Mouse (Mus musculus): ENCODE data around the gene Acbd7.

Gene Acbd7

DNA sequence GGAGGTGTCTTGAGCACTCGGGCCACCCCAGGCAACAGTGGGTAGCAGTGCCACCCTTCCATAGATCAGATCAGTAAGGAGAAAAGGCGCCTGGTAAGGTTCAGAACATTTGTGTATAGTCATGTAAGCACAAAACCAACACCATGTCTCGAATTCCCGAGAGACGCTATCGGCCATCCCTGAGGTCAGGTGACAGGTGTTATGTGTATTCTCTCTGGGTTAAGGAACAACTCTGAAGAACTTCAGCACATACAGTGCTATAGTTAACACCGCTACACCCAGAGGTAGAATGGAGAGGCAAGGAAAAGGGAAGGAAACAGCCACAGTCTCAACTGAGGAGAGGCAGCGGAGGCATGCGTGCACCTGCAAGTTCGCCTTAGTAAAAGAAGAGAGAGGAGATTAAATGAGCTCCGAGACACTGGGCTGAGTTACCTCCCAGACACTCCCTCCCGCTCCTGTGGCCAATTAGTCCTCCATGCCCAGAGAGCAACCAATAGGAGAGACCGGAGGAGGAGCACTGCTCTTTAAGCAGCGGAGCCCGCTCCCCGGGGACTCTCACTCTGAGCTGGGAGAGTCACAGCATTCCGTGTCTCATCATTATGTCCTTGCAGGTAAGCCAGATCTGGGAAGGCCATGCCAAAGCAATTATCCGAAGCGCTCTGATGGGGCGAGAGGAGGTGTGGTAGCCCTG lies at the start of gene Acbd7:
Gene Acbd7 (plus strand): TSS at position 558 of the 691 bp plus-strand sequence.
- peak; percentile 85 for DNase-seq (ENCODE audit: low read depth, low spot score)

DNA sequence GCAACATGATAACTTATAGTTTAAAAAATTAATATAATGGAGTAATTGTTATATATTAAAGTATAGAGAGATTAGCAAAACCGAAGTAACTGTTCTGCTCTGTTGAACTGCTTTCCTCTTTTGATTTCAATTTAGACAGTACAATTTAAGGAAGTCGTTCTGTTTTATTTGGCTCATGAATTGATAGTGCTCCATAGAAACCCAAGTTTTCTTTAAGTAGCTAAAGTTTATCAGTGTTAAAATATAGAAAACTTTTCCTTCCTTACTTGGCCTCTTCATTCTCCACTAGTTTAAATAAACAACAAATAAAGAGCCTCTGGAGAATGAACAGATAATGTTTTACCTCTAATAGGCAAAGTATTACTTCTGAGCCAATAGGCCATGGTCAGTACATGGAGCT lies 49.7 kb upstream of the Acbd7 start:
- no peak for DNase-seq (ENCODE audit: low read depth, low spot score)

DNA sequence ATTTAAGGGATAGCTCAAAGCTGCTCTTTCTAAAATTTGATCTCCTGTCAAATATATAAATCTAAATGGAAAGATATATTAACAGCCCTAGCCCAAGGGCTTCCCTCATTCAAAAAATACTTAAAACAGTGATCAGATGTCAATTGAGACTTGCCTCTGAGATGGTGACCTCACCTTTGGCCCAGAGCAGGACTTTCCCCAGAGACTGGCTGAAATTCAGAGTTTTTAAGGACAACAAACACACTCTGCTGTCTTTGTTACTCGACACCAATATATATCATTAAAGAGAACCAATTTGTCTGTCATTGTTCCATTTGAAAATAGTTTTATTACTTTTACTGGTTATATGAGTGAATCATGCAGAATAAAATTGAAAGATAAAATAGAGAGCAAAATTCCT lies 46.4 kb upstream of the Acbd7 start:
- no peak for DNase-seq (ENCODE audit: low read depth, low spot score)

DNA sequence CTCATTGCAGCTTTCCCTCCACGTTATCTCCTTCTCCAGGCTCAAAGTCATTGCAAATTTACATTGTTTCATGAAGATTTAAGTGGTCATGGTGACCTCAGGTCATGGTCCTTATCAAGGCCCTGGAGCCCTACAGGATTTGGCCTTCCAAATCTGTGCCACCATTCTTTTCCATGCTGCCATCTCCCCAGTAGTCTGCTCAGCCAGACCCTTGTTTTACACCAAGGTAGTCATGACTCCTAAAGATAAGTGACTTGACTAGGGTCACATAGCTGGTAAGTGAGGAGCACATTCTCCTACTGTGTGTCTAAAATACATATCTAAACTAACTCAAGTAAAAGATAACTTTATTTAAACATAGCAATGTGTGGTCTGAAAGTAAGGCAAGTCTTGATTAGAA lies 43.8 kb upstream of the Acbd7 start:
- no peak for DNase-seq (ENCODE audit: low read depth, low spot score)

DNA sequence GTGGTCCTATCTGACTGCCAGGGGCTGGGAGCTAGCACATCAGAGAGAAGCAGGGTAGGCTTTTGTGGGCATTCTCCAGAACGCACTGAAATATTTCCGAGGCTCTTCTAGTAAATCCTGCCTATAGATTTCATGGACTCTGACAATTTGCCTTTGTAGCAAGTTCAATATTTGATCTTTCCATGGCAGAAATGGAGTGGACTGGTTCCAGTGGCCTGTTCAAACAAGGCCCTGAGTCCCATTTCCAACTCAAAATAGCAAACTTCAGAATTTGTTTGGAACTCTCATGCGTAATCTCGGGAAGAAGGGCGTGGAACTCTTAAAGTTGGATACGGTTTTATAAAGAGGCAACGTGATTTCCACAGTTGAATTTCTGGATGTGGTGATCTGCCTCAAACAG lies 40.1 kb upstream of the Acbd7 start:
- DNase-seq (ENCODE audit: low read depth, low spot score): no peak

DNA sequence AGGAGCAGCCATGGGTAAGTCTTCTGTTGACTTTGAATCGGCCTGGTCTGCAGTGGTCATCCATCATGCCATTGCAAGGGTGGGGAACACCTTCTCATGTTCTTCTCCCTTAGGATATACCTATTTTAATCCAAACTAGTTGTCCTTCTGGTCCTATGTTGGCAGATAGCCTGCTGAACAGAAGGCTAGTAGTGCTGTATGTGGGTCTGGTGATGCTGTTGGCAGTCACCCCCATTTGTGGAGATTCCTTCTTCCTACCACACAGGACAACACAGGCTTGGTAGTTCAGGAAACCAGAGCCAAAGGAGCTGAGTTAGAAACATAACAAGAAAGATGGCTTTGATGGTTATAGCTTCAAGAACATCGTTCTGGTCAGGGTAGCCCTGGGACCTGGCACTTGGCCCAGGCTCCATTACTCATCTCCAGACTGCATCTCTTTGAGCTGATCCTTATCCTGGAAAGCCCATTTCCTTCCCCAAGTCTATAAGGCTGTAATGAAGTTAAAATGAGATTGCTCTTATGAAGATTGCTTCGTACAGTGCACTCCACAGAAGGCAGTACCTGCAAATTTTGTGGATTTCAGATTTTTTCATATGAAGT lies 30.4 kb upstream of the Acbd7 start:
- no peak for DNase-seq (ENCODE audit: low read depth, low spot score)

DNA sequence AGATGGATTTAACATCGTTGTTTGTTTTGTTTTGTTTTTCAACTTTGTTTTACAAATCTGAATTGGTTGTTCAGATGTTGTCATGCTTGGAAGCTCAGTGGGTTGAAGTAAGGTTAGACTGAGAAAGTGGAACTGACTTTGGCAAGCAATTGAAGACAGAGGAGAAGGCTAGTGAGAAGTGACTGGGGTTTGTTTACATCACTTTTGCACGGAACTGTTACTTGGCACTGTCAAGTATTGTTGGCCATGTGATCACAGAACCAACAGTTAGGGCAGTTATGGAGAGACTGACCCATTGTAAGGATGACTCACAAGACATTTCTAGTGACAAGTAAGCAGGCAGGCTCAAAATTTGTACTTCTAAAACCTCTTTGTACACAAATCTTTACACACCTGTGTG lies 12.8 kb upstream of the Acbd7 start:
- no peak for DNase-seq (ENCODE audit: low read depth, low spot score)

DNA sequence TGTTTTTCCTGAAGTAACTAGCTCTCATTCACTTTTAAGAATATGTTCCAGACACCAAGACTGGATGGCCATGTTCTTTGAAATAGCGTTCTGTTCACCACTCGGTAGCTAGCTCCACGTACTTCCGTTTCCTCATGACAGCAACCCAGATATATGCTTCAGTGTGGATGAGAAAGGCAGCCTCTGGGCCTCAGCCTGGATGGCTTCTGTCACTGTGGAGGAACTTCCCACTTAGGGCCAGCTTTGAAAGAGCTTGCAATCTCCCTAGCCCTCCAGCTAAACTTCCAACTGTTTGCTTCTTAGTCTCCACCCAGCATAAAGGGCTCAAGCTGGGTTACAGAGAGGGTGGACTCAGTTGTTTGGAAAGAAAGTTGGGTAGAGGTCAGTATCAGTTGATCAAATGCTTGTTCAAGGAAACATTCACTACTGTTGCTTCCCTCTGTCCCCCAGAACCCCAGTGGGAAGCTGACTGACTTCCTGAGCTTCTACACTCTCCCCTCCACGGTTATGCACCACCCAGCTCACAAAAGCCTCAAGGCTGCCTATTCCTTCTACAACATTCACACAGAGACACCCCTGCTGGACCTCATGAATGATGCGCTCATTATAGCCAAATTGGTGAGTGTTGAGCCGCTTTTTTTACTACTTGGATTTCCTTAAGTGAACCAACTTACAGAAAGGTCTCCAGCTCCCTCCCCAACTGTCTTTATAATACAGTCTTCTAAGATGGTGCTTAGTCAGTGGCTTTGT lies 11.4 kb upstream of the Acbd7 start:
- DNase-seq (ENCODE audit: low read depth, low spot score): no peak

DNA sequence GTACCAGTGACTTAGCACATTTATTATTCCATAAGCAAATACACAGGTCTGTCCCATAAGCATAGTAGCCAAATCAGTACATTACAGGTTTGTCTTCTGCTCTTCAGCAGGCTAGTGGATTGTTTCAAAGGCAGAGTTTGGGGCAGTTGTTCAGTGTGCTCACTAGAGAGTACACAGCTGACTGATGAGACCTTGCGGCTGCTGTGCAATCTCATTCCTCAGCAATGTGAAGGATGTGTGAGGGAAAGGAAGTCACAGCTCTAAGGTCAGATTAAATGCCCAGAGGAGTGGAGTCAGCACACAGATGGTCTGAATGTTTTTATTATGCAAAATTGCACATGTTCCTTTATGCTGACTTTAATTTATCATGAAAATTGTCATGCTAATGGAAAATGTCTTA lies 9.4 kb upstream of the Acbd7 start:
- DNase-seq (ENCODE audit: low read depth, low spot score): no peak

DNA sequence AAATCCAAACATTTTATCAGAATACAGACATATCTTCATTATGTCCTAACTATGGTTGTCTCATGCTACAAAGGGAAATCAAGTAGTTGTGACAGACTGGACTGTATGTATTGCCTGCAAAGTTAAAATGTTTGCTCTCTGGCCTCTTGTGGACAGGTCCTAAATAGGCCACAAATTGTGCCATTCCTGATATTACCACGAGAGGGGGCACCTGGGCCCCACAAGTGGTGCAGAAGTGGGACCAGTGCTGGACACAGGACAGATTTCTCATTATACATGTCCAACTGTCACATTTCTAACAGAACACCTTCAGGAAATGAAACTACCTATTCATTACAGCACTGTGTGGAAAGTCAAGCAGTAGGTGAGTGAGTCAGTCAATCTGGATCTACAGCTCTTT lies 8.6 kb upstream of the Acbd7 start:
- DNase-seq (ENCODE audit: low read depth, low spot score): peak; percentile 55

DNA sequence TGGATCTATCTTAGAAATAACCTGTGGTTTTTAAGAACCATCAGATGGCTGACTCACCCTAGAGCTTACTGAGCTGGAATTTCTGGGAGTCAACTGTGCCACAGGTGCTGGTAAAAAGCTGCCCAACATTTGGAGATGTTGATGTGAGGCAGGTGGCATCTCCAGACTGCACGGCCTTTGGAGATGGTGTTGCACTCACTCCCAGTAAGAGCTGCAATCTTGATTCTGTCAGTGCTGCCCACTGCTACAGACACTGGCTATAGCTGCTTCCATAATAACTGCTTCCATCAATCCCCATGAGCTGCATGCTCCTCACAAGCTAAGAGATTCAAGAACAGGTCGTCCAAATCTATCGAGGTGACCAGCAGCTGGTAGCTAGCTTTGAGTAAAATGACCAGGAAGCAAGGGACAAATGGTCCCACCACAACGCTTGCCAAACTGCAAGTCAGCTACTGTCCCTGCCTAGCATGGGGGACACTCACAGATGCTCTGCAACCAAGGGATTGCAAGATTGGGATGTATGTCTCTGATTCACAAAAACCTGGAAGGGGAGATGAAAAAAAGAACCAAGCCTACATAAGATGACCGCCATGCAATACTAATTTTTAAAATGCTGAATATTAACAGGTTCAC lies 4.8 kb upstream of the Acbd7 start:
- DNase-seq (ENCODE audit: low read depth, low spot score): no peak

DNA sequence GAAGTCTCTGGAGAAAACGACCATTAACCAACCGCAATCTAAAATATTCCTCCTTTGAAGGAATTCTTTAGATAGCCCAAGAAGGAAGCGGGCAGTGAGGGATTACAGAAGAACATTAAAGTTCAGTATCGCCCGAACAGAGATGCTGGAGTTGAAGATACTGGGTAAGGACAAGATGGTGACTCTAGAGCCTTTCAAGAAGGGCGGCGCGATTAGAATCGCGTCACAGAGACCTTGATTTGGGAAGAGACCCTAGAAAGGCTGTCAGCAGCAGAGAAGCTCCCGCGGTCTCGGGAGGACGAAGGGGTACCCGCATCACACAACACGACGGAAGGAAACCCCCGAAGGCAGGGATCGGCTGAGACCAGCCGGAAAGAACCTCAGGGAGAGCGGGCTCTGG lies 3.9 kb upstream of the Acbd7 start:
- no peak for DNase-seq (ENCODE audit: low read depth, low spot score)

DNA sequence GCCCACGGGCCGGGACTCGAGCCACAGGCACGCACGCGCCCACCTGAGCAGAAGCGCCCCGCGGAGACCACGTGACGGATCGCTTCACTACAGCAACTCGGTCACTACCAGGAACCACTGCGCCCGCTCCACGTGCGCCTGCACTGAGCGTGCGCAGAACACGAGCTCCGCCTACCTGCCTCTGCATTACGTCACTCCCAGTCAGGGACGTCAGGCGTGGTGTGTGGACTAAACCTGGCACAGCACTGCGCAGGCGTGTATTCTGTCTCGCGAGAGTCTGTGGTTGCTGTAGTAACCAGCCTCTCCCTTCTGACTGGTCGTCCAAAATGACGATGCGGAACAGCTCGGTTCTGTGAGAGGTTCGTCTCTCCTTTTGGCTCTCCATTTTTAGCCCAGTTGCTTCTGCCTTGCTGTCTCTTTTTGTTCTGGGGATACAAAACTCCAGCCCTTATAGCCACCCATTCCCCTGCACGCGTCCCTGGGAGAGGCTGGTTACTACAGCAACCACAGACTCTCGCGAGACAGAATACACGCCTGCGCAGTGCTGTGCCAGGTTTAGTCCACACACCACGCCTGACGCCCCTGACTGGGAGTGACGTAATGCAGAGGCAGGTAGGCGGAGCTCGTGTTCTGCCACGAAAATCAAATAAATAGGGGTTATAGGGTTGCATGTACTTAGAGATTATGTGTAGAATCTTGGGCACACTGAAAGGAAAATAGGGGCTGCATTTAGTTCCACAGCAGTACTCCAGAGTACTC lies 3.3 kb upstream of the Acbd7 start, which contains the start of gene Rpp38:
Gene Rpp38 (minus strand): TSS at position 160 of the 759 bp plus-strand sequence.
- DNase-seq (ENCODE audit: low read depth, low spot score): peak; percentile 99

DNA sequence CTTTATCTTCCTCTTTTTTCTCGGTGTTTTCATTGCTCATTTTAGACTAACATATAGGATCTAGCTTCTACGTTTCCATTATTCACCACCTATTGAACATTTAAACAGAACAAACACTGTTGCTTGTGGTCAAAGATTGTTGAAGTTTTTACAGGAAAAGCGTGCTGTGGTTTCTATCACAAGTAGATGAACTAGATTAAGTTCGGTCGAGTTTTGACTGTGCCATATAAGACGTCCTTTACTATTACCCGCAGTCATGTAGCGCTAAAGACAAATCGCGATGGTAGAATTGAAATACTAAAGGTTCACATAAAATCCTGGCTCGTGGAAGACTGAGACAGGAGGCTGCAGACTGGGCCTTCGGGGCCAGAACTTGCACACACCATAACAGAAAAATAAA lies 2.2 kb upstream of the Acbd7 start:
- DNase-seq (ENCODE audit: low read depth, low spot score): no peak

DNA sequence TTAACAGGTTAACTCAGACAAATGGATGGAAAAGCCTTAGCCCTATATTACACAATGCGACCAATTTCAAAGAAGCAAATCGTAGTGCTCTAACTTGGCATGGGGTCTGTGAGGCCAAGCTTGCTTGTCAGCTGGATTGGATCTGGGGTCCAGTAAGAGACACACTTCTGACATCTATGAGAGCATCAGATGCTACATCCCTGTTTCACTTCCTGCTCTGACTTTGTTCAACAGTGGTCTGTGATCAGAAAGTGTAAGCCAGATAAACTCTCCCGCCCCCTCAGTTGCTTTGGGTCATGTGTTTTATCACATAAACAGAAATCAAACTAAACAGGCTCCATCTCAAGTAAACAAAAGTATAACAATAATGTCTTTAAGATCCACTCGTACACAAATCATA lies 12.5 kb downstream of the Acbd7 start:
- no peak for DNase-seq (ENCODE audit: low read depth, low spot score)

DNA sequence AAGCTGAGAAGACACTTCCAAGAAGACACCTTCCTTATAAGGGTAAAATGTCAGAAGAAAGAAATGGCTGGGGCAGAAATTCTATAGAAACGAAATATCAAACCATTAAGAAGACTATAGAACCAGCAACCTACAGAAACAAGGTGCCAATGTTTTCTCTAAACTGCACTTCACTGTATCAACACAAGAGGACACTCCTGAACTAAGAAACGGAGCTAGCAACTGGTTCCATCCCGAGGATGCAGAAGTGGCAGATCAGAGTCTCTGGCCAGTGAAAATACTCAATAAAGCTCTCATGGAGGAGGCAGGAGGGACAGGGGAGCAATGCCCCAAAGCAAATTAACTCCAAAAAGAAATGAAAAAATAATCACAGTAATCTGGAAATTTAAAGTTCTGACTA lies 13.0 kb downstream of the Acbd7 start:
- peak; percentile 49 for DNase-seq (ENCODE audit: low read depth, low spot score)

DNA sequence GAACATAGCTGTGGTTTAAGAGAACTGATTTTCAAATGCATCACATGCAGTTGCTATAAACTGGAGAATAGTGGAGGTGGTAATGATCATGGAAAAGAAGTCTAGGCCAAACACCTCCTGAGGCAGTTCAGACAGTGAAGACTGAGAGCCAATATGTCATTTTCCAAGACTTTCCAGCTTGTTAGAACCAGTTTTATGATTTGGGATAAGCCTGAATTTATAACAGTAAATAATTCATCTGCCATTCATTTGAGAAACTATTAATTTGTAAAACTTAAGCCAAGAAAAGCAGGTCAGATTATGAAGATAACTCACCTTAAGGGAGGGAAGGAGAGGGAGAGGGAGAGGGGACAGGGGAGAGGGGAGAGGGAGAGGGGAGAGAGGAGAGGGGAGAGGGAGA lies 17.2 kb downstream of the Acbd7 start:
- no peak for DNase-seq (ENCODE audit: low read depth, low spot score)

DNA sequence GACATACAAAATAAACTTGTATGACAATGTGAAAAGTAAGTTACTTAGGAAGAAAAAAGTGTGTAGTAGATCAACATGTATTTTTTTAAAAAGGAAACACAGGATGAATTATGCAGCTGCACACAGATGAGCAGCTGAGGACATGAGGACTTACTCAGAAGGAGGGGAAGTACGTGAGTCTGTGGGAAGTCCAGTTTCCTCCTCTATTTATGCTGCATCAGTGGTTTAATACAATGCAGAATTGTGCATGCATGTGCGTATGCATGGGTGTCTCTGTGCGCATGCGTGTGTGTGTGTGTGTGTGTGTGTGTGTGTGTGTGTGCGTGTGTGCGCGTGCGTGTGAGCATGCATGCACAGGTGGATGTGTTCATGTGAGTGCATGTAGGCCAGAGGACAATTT lies 19.8 kb downstream of the Acbd7 start:
- DNase-seq (ENCODE audit: low read depth, low spot score): no peak

DNA sequence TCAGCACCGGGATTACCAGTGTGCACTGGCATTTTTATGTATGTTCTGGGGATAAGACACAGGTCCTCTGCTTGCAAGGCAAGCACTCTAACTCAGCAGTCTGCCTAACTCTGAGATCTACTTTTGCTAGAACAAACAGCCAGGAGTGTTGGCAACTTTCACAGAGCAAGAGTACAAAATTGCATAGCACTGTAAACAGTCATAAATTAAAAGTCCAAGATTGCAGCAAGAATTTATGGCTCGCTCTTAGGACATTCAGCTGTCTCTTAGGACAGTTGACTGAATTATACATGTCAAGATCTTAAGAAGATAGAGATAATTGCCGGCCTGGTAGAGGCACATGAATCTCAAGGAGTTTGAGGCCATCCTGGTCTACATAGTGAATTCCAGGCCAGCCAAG lies 20.3 kb downstream of the Acbd7 start:
- DNase-seq (ENCODE audit: low read depth, low spot score): no peak

DNA sequence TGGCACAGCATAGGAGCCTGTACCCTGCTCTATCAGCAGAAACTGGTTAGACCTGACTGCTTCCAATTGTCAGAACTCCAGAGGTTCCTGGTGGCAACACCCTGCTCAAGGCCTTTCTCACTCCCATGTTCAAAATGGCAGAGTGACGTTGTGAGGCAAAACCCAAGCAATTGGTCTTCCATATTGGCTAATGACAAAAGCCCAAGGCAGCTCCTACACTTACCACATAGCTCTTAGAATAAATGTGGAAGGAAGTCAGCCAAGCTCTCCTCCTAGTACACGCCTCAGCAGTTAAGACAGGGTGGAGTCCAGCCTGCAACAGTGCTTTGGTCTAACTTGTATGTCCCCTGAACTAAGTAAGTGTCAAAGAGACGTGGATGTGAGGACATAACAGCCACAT lies 21.9 kb downstream of the Acbd7 start:
- DNase-seq (ENCODE audit: low read depth, low spot score): no peak

DNA sequence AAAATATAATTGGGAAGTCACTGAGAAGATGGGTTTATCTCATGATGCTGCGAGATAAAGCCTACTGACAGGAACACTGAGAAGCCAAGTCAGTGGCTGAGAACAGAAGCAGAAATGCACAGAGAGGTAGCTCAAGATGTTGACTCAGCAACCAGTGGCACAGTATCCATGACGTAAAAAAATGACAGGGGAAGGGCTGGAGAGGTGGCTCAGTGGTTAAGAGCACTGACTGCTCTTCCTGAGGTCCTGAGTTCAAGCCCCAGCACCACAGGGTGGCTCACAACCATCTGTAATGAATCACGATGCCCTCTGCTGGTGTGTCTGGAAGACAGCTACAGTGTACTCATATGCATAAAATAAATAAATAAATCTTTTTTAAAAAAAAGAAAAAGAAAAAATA lies 25.1 kb downstream of the Acbd7 start:
- no peak for DNase-seq (ENCODE audit: low read depth, low spot score)

DNA sequence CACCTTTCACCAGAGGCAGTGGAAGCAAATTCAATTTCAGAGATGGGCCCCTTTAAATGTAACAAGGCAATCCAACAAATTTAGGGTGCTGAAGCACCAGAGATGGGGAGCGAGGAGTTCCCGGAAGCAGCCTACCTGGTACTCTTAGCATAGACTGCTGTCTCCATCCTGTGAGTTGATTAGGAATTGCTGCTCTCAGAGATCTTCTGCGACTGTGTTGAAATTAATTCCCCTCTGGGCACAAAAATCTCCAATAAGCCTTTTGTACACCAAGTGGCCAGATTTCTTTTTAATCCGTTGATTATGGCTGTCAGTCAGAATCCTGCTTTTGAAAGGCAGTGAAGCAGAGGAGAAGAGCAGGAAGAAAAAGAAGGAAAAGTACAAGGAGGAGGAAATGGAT lies 29.2 kb downstream of the Acbd7 start:
- DNase-seq (ENCODE audit: low read depth, low spot score): no peak
